Mouse (Mus musculus) adrenal gland, postnatal 25 days (tissue): ENCODE results near the gene Dlg2. TPM values are rescaled to one million over a fixed set of nuclear protein-coding genes. Genes with fewer than 3 reads are reported as not detected.
A peak's percentile ranks its signal among the peaks of the same experiment; 100 is the strongest.

Experiments used
- DNase-seq: peaks from one replicate; pipeline ENCODE4 v3.0.0; 2021; ENCODE audit warnings: mixed read lengths
- total RNA-seq: library from RNA; stranded (reverse); gene quantifications from 2 replicates; pipeline ENCODE4 v1.2.3, GENCODE M21; 2021

The Dlg2 gene
- total RNA-seq, 1 experiment from 2014 or later: 148 TPM

- DNase-seq: no peak
These were observed 1276.8 kb downstream of the Dlg2 start for GRCm38 (mm10) chr7:91753151-91753861.

- no peak for DNase-seq
These were observed 1291.2 kb downstream of the Dlg2 start for GRCm38 (mm10) chr7:91767648-91768047.

GRCm38 (mm10) chr7:91778673-91779072, 1302.2 kb downstream of the Dlg2 start:
- DNase-seq: no peak

GRCm38 (mm10) chr7:91784617-91785016, 1308.1 kb downstream of the Dlg2 start:
- DNase-seq: no peak

DNA sequence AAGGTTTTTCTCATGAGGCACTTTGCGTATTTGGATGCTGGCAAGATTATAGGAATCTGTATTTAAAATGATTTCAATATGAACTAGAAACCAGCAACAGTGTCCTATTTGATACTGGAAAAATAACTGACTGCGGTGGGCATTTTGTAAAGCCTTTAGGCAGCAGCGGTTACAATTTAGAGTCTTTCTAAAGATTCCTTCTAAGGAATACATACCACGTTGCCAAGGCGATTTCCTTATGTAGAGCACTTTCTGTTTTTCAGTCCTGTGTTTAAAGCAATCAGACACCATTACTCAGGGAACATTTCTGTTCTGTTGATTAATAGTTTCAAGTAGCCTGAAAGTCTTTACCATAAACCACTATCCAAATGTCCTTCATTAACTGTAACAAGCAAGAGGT, 1309.0 kb downstream of the Dlg2 start:
- no peak for DNase-seq

DNA sequence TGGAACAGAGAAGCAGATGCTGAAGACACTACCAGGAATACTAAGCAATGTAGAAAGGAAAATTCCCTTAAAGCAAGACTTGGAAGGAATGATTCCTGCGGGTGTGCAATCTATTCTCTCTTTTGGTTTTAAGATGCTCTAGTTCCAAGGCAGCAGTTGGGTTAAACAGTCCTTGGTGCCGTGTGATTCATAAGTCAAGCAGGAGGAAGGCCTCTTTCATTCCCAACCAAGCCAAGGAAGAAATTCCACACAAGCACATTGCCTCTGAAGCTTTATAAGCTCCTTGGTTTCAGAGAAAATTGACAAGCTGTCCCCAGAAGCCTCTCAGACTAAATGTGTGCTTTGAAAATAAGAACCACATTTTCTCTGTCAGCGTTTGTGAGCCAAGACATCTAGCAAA, 1309.4 kb downstream of the Dlg2 start:
- DNase-seq: no peak

DNA sequence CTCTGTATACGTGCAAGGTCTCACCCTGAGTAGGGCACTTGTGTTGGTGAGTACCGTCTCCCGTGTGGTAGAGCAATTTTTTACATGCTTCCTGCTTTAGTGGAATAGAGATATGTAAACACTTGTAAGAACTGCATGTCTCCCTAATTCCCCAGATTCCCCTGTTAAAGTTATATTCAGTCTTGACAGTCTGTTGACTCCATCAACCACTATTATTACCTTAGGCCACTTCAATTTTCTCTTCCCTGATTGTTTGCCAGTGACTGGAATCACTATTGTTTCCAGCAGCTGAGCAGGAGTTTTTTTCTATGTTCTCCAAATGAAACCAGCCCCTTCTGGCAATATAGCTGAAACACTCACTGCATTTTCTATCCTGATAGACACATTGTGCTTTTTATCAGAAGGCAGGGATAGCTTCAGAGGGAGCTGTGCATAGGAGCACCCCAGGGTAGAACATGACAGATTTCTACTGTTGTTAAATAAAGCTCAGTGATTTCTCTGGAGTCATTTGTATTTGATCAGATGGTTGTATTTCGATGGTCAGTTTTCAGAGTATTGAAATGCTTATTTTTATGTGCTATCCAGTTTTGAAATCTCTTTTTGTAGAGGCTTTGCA, 1314.6 kb downstream of the Dlg2 start:
- no peak for DNase-seq

- DNase-seq: no peak
These were observed 1330.2 kb downstream of the Dlg2 start for GRCm38 (mm10) chr7:91806632-91807031.

DNA sequence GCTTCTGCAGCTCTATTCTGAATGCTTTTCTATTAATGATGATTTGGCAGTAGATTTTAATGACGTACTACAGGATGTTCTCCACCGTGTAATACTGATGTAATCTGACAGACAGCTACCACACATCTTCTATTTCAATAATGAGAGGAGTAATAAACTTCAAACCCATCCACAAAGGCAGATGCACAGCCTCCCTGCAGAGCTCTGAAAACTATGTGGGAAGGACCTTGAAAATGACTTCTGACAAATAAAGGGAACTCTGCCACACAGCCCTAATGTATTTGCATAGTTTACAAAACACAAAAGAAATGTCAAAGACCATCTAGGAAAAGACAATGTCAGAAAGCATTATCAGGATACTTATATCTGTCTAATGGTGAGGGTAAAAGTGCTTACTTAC, 1334.3 kb downstream of the Dlg2 start:
- no peak for DNase-seq

- no peak for DNase-seq
These were observed 1341.5 kb downstream of the Dlg2 start for GRCm38 (mm10) chr7:91818004-91818403.

DNA sequence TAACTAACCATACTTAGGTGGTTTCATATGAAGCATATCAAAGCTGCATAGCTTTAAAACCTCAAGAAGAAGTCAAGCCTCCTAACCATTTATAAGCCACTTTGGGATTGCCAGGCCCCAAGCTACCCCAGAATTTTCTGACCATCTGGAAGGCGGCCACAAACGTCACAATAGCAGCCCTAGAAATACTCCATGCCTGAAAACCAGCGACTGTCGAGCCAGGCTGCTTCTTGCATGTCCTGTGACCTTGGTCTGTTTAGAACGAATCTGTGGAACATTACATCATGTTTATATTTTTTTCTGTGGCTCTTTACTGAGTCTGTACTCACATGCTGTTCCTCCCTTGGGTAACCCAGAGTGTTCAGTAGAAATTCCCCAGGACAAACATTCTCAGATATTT, 1355.7 kb downstream of the Dlg2 start:
- DNase-seq: peak; percentile 15

DNA sequence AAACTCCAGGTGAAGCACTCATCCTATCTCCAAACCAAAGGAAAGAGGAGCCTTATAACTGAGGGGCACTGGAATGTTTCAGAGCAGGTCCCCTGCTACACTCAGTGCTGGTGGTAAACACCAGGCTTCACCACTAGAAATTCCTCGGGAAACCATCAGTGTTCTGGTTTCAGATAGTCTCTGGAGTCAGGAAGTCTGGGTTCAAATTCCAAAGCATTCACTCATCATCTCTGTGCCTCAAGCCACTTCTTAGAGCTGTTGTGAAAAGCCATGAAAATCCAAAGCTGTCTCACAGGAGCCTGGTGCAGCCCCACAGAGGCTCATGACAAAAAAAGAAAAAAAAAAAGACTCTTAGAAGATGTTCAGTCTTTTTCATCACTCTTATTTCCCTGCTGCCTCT, 1369.3 kb downstream of the Dlg2 start:
- no peak for DNase-seq

DNA sequence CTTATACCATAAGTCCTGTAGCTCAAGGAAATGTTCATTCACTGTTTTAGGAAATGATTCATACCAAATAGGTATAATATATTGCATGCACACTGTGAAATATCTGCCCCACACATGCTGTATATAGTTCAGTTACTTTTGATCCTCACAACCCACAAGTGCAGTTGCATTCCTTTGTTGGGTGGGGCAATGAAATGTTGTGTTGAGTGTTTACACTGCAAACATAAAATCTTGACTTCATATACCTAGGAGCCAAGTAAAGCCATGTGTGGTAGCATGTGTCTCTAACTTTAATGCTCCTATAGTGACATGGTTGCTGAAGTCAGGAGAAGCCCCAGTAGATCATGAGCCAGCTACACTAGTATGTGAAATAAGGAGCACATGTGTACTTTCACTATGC, 1372.9 kb downstream of the Dlg2 start:
- DNase-seq: no peak

GRCm38 (mm10) chr7:91853653-91854052, 1377.2 kb downstream of the Dlg2 start:
- no peak for DNase-seq

- DNase-seq: no peak
These were observed 1380.5 kb downstream of the Dlg2 start for GRCm38 (mm10) chr7:91856931-91857330.

DNA sequence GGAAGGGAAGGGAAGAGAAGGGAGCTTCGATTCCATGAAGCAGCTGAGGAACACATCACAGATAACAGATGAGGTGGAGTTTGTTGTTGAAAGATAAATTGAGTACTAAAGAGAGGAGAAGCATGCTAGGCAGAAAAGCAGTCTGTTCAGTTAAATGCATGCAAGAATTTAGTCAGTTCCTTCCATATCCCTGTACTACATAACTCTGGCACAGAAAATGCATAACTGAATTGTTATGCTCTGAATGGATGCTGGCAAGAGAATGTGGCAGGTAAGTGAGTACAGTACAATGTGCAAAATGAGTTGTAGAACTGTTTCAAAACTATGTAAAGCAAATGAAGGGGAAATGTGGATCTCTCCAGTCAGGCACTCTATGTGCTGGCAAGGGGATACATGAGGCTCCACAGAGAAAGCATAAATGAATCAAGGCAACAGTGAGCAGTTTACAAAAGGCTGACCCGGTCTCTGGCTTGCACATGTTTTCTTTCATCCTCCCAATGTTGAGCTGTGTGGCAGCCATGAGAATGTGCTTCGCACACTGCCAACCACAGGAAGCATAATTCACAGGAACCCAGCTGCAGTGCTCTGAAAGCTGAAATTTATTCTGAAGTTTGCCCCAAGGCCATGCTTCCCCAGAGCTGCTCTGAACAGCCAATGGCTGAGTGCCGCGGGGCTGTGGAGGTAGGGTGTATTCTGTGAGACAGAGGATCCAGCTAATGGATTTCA, 1386.5 kb downstream of the Dlg2 start:
- peak; percentile 67 for DNase-seq

- no peak for DNase-seq
These were observed 1392.4 kb downstream of the Dlg2 start for GRCm38 (mm10) chr7:91868919-91869318.

DNA sequence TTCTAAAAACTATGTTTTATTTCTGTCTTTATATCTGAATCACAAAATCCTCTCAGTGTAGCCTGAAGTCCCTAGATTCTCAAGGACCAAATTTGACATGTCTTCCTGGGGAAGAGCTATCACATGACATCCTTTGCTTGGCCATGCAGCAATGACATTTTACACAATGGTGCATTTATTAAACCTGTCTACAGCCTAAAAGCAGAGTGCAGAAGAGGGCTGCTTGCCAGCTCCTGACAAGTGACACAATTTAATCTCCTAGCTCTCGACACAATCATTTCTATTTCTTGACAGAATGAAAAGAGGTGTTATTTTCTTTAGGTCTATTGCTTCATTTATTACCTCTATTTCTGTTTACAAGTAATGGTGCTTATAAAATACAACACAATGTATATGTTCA, 1400.4 kb downstream of the Dlg2 start:
- DNase-seq: peak; percentile 40

GRCm38 (mm10) chr7:91877804-91878203, 1401.3 kb downstream of the Dlg2 start:
- no peak for DNase-seq

DNA sequence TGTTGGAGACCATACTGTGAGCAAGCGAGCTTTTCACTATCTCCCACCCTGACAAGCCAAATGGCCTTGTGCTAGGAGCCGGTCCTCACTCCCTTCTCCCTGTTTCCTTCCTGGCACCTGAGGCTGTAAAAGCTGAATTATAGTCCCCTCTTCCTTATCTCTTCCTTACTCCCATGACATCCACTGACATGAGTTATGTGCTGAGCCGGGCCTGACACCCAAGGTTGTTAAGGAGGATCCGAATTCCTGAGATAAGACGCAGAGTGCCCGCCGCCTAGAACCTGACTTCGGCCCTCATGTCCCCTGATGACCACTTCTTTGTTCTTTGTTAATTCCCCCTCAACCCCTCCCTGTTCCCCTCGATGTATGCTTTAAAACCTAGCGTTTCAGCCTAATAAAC, 1409.9 kb downstream of the Dlg2 start:
- DNase-seq: peak; percentile 25

DNA sequence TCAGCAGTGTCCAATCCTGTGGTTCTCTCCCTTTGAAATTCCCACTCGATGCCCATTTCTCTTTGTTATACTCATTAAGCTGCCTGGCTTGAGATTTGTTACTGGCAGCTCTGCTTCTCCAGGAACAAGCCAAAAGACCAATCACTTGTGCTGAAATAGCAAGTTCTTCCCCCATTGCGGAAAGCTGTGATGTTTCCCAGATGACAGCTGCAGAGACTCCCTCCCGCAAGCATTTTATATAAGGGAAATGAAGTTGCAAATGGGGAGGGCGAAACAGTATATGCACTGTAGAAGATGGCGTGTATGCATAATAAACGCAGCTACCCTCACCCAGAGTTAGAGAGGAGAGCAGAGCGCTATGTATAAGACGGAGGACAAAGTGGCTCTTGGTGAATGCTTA, 1417.5 kb downstream of the Dlg2 start:
- DNase-seq: no peak

- no peak for DNase-seq
These were observed 1420.5 kb downstream of the Dlg2 start for GRCm38 (mm10) chr7:91896935-91897334.

DNA sequence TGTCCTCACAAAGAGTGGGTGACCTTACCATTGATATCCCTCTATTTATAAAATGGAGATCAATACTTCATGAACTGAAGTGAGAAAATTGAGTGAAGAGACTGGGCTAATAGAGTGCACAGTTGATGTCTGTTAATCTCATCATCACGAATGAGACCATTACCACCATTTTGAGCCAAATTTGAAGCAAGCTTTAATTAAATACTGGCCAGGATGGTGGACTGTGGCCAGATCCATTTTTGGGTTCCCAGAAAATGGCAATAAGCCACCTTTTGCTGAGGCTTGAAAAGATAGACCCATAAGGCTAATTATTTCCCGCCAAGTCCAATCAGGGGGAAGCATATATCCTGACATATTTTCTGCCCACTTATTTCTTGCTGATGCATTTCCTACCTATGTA, 1421.0 kb downstream of the Dlg2 start:
- DNase-seq: no peak

GRCm38 (mm10) chr7:91902503-91902902, 1426.0 kb downstream of the Dlg2 start:
- DNase-seq: no peak
